Mouse (Mus musculus) splenic B cell, adult 2 months (primary cell): ENCODE data around the gene Thyn1.
A peak's percentile ranks its signal among the peaks of the same experiment; 100 is the strongest.

Experiments used
- DNase-seq: peaks from one replicate; pipeline ENCODE4 v3.0.0-alpha.2; 2011; ENCODE audit warnings: low read depth, low spot score
- H3K27me3 ChIP-seq: 2 replicates; pipeline ENCODE4 v1.6.1; 2012; ENCODE audit warnings: mild to moderate bottlenecking, low read length, moderate library complexity, mixed read lengths; ENCODE audit not compliant: control insufficient read depth, poor library complexity, insufficient read depth, severe bottlenecking
- H3K36me3 ChIP-seq: 2 replicates; pipeline ENCODE4 v1.6.1; 2012; ENCODE audit warnings: mild to moderate bottlenecking, low read length, moderate library complexity, mixed read lengths; ENCODE audit not compliant: control insufficient read depth, poor library complexity, insufficient read depth, severe bottlenecking

Thyn1 gene

DNA sequence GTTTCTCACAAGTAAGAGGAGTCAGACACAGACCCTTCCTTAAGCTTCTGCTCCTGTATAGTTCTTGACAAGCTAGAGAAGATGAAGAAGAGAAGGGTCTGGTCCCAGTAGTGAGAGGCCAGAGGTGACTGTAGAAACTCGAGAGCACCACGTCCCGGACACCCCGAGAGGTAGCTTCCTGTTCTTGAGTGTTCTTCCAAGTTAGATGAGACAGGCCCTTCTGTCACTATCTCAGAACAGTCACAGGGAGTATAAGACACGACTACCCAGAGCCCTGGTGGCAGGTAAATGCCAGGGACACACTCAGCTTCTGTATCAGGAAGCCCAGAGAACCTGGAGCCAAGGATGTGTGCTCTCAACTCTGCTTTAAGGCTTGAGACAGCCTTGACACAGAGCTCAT lies 9.7 kb downstream of the Thyn1 start:
- H3K36me3 ChIP-seq: no peaks in the 10 kb centered on the region
- DNase-seq: no peak
- H3K27me3 ChIP-seq: no peaks in the 10 kb centered on the region

DNA sequence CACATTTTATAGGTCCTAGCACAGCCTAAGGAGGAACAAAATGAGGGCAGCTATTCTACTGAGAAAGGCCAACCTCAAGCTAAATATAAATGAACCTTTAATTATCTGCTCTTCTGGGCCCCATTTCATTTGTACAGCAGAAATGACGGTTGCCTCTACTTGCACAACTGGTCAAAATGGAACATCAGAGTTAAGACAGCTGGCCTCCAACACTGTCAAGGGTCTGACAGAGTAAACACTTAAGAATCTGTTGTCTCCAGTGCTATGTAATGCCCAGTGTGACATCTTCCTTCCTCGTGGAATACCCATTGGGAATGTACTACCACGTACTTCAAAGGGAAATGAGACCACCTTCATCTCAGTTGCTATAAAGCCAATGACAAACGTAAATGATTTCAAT lies 12.1 kb downstream of the Thyn1 start:
- H3K27me3 ChIP-seq: no peaks in the 10 kb centered on the region
- DNase-seq: no peak
- no peaks in the 10 kb centered on the region for H3K36me3 ChIP-seq

DNA sequence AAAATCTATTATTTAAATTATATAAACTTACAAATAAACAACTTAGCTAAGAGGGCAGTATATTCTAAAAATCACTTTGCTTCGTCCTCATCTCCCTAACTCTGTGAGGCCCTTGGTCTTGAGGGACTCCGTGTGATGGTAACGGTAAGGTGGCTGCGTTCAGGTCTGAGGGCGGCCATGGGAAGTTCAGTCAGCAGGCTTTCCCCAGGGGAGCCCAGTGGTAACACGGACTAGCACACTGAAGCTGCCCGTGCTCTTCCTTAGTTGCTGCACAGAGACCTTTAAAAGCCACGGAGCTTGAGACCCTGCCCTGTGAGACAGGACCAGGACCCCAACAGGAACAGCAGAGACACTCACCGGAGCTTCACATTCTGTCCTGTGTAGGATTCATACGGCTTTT lies 19.5 kb downstream of the Thyn1 start:
- DNase-seq: peak; percentile 74
- Histone ChIP-seq H3K27me3 (peaks cover 1% of the 10 kb centered on the region; the same call in 1 of the 2 replicates), H3K36me3 (no peaks in the 10 kb centered on the region)

DNA sequence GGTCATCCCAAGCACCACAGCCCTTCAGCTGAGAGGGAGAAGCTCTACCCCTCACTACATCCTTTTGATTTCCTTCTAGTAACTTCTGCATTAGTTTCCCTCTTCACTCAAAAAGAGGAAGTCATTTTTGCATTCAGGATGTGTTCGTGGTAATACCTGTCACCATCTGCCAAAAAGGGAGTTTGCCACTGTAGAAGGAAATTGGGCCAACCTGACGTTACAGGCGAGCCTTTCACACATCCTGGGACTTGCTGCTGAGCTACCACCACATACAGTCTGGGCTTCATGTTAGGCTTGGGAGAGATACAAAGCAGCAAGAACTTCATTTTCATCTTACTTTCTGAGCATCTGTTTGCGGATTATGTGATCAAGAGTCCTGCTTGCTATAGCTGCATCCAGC lies 24.2 kb downstream of the Thyn1 start:
- H3K36me3 ChIP-seq: no peaks in the 10 kb centered on the region
- peak; percentile 83 for DNase-seq
- H3K27me3 ChIP-seq: peaks cover 1% of the 10 kb centered on the region; the same call in 1 of the 2 replicates

DNA sequence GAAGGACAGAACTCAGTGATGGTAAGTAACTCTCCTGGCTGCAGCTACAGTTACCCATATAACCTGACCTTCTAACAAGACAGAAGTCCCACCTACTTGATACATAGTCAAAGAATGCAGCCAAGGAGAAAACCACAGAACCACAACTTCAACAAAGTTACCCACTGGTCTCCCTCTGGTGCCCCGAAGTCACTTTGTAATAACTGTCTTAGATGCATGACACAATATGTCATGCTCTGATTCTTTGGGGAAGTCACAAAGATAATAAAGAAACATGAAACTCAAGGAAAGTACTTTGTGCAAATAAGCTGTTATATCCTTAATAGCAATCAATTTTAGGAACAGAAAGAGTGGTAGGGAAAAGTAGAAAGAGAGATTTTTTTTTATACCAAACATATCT lies 27.2 kb downstream of the Thyn1 start:
- H3K27me3 ChIP-seq: no peaks in the 10 kb centered on the region
- H3K36me3 ChIP-seq: no peaks in the 10 kb centered on the region
- DNase-seq: peak; percentile 91

DNA sequence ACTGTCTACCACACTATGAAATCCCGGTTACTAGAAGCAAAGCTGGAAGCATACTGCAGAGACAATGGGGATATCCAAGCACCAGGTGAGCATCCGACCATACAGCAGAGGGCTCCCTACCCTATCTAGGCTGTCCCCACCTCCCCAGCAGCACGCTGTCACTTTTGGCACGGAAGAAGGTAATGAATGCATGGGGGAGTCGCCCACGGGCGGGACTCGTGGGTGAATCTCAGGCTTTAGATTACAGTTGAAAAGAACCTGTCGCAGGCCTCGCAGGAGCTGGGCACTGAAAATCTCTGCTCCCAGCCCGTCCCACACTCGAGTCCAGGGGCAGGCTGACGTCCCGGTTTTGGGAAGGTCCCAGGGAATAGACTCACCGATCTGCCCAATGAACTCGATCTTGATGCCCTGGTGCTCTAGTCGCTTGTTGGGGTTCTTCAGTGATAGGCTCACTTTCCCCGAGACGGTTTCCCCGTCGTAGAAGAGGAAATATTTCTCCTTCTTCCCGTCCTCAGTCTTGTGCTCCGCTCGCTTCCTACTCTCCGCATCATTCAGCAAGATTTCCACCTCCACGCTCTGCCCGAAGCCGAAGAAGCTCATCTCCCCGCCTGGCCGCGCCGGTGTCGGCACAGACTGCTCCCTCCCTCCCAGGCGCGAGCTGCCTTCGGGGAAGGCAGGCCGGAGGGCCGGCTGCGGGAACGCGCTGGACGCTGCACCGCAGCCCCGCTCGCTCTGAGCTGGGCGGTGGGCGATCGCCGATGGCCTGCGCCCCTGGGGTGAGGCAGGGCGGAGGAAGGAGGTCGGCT lies 29.7 kb downstream of the Thyn1 start:
- H3K27me3 ChIP-seq: no peaks in the 10 kb centered on the region
- DNase-seq: peak; percentile 41
- H3K36me3 ChIP-seq: no peaks in the 10 kb centered on the region

DNA sequence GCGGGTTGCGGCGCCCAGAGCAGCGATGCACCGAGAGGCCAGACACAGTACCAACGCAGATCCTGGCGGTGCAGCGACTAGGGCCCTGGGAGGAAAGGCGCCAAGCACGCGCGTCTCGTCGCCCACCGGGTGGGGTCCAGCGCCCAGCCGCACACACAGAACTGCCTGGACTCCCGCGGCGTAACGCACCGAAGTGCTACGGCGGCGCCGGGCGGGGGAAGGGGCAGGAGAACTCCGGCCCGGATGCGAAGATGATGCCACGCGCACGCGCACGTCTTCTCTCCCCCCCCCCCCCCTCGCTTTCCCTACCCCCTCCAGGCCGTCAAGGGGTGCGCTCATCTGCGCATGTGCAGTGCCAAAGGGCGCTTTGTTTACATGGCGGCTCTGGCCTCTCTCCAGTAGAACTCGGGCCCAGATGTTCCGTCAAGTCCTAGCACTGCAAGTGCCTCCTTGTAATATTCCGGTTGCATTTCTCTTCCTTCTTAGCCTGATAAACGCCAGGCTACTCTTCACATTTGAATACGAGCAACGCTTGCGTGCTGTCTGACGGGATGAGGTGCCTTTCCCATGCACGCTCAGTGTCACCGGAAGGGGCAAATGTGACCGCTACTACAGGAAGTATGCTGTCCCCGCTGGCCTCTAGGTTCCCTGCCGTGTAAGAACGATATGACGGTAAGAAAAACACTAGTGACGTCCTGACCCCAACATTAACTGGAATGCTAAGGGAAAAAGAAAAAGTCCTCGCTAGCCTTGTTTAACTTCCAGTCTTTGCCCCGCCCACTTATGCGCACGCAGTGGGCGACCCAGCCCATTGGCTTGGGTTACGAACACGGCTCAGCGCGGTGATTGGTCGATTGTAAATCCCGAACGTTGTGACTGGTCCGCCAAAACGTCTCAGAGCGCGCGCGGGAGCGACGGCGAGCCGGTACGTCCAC lies 30.6 kb downstream of the Thyn1 start, which contains the start of the genes Vps26b and Ncapd3:
Gene Vps26b (minus strand): TSS at position 238 of the 935 bp plus-strand sequence.
Gene Ncapd3 (plus strand): TSS at position 348 of the 935 bp plus-strand sequence.
- Histone ChIP-seq H3K27me3 (no peaks in the 10 kb centered on the region), H3K36me3 (no peaks in the 10 kb centered on the region)
- peak; percentile 95 for DNase-seq

DNA sequence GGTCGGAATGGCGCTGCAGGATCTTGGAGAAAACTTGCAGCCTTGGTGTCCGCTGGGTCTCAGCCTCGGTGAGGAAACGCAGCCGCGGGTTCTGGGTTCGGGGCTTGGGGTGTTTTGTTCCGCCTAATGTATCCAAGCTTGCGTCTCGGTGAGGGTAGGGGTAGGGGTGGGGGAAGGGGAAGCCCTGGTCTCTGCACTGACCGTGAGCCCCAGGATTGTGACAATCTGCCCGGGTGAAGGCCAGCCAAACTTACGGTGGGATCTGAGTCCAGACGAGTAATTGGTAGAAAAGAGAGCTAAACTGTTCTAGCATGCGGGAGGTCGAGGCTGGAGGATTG lies 31.2 kb downstream of the Thyn1 start:
- H3K36me3 ChIP-seq: no peaks in the 10 kb centered on the region
- no peak for DNase-seq
- H3K27me3 ChIP-seq: no peaks in the 10 kb centered on the region

DNA sequence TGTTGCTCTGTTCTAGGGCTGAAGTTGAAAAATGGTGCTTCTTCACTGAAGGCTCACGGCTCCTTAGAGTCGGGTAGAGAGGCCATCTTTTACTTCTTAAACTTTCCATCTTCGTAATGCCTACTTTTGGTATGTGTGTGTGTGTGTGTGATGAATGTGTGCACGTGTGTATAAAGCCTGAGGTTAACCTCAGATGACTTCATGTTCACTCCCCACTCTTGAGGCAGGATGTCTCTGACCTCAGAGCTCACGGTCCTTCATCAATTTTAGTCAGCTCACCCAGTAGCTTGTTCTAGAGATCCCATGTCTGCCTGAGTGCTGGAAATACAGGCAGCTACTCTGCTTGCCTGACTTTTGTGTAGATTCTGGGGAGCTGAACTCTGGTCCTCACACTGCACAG lies 44.4 kb downstream of the Thyn1 start:
- no peak for DNase-seq
- Histone ChIP-seq H3K27me3 (no peaks in the 10 kb centered on the region), H3K36me3 (no peaks in the 10 kb centered on the region; the same call in none of the 2 replicates)

DNA sequence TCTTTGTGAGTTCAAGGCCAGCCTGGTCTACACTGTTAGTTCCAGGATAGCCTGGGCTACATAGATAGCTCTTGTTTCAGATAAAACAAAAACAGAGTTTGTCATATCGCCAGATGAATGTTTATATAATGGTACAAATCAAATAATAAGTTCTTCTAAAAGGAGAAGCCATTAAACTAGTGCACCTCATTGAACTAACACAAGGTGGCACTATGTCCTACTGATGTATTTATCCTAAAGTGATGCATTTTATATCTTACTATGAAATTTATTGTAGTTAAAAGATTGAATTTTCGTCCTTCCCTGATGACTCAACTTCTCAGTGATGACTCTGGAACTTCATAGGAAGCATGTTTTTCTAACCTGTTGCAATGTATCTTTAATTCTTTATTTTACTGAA lies 50.0 kb downstream of the Thyn1 start:
- no peak for DNase-seq
- no peaks in the 10 kb centered on the region for H3K27me3 ChIP-seq
- peaks cover 3% of the 10 kb centered on the region; the same call in 1 of the 2 replicates for H3K36me3 ChIP-seq
